9 mouse cellular contexts compared by ENCODE assay signal in the genomic region with DNA sequence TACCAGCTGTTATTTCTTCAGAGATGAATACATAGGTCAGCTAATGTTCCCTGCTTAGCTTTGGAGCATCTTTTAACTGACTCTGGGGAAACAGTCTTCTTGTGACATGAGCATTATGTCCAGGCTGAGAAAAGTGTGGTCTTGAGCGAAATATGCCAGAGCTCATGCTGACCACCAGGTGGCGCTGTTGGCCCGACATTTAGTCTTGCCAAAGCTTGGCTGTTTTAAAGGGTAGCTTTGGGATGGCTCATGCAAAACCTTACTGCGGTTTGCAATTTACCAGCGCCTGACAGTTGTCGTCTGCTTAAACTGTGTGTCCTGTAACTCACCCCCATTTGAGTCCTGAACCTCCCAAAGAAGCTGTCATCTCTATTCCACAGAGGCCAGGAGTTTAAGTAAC.
DNase-seq lines count a peak whose midpoint lies in the region; ATAC-seq and TF ChIP-seq lines count a peak whose summit lies in the region.
"Had no signal": no experiment of that assay in that cellular context is flagged by ENCODE, and none has a peak within 500 bp of the region (broad histone marks: within the 10 kb centered on the region; RNA-seq: fewer than 3 reads in every experiment).

No protein-coding gene starts in this region.

- H3K9me3 ChIP-seq in kidney, embryonic 14.5 days (ENCODE audit: control insufficient read depth, low read length): no peaks in the 10 kb centered on the region
- H3K9me3 ChIP-seq in limb, embryonic 14.5 days (ENCODE audit: control insufficient read depth, low read length): no peaks in the 10 kb centered on the region
- H3K9me3 ChIP-seq: heart, embryonic 13.5 days had no signal

- no peak overlapping the region for H3K27ac ChIP-seq in kidney, embryonic 14.5 days (ENCODE audit: low read depth, low read length)
- no peak overlapping the region for H3K27ac ChIP-seq in limb, embryonic 14.5 days (replicated peaks; ENCODE audit: low read depth, low read length)
- H3K27ac ChIP-seq in olfactory bulb, adult 2 months (ENCODE audit: insufficient read depth, low read depth, low read length): no peak overlapping the region
- H3K27ac ChIP-seq: heart, embryonic 13.5 days had no signal

- 13% methylated on average over 6 of the region's 6 CpGs for WGBS in kidney, embryonic 14.5 days
- WGBS in limb, embryonic 14.5 days: 9% methylated on average over 6 of the region's 6 CpGs
- 4% methylated on average over 6 of the region's 6 CpGs for WGBS in olfactory bulb, adult 2 months

- DNase-seq in 3T3-L1 (ENCODE audit: low read depth, low spot score): peak; percentile 89
- peak; percentile 84 for DNase-seq in R1 (ENCODE audit: low read depth, low spot score)
- peak; percentile 94 to 96 for DNase-seq in cerebellum, postnatal 10 days
- DNase-seq in frontal cortex, postnatal 14 days (ENCODE audit: low spot score in 2 of 2): peak; percentile 46 to 86
- peak; percentile 72 for DNase-seq in limb, embryonic 14.5 days (ENCODE audit: low spot score)
- peak; percentile 41 to 50 for DNase-seq in thymus, adult 18-20 months

- peak; percentile 52; the same call in 1 of the 2 replicates for ATAC-seq in kidney, embryonic 14.5 days (ENCODE audit: low FRiP score, low TSS enrichment)
- peak; percentile 47; the same call in 1 of the 2 replicates for ATAC-seq in limb, embryonic 14.5 days (ENCODE audit: low FRiP score, low read depth)

- H3K4me2 ChIP-seq in kidney, embryonic 14.5 days (replicated peaks; ENCODE audit: low read depth, low read length): no peak overlapping the region
- no peak overlapping the region for H3K4me2 ChIP-seq in limb, embryonic 14.5 days (replicated peaks; ENCODE audit: low read depth, low read length, severe bottlenecking)
- H3K4me2 ChIP-seq: heart, embryonic 13.5 days had no signal

- H3K4me3 ChIP-seq in kidney, embryonic 14.5 days (ENCODE audit: low read length): no peak overlapping the region
- no peak overlapping the region for H3K4me3 ChIP-seq in limb, embryonic 14.5 days (replicated peaks; ENCODE audit: low read length)
- H3K4me3 ChIP-seq in olfactory bulb, adult 2 months (ENCODE audit: insufficient read depth, low read depth, low read length): no peak overlapping the region
- H3K4me3 ChIP-seq: heart, embryonic 13.5 days had no signal

- H3K36me3 ChIP-seq in kidney, embryonic 14.5 days (ENCODE audit: control insufficient read depth, insufficient read depth, low read length): no peaks in the 10 kb centered on the region
- H3K36me3 ChIP-seq in limb, embryonic 14.5 days (ENCODE audit: control insufficient read depth, insufficient read depth, low read length): no peaks in the 10 kb centered on the region
- H3K36me3 ChIP-seq: heart, embryonic 13.5 days had no signal

- H3K9ac ChIP-seq in kidney, embryonic 14.5 days (ENCODE audit: low read depth, low read length): no peak overlapping the region
- no peak overlapping the region for H3K9ac ChIP-seq in limb, embryonic 14.5 days (ENCODE audit: low read depth, low read length, severe bottlenecking)
- H3K9ac ChIP-seq: heart, embryonic 13.5 days had no signal

- TF ChIP-seq POLR2A in limb, embryonic 14.5 days (IDR thresholded peaks at IDR 0.05; ENCODE audit: borderline replicate concordance, extremely low read depth, insufficient read depth, insufficient read length): 0 out of 2 replicates have a peak, but pooled peaks have one; percentile 31
- TF ChIP-seq POLR2A in olfactory bulb, adult 2 months (IDR thresholded peaks at IDR 0.05; ENCODE audit: insufficient read depth, low read depth, low read length): no peak

- H3K27me3 ChIP-seq in kidney, embryonic 14.5 days (ENCODE audit: control insufficient read depth, insufficient read depth, low read length): no peaks in the 10 kb centered on the region
- H3K27me3 ChIP-seq in limb, embryonic 14.5 days (ENCODE audit: control insufficient read depth, insufficient read depth, low read length): no peaks in the 10 kb centered on the region

- H3K4me1 ChIP-seq in kidney, embryonic 14.5 days (ENCODE audit: control insufficient read depth, insufficient read depth, low read length): no peaks in the 10 kb centered on the region
- no peaks in the 10 kb centered on the region for H3K4me1 ChIP-seq in limb, embryonic 14.5 days (ENCODE audit: control insufficient read depth, insufficient read depth, low read length)
- H3K4me1 ChIP-seq in olfactory bulb, adult 2 months (ENCODE audit: control insufficient read depth, insufficient read depth, low read length): no peaks in the 10 kb centered on the region
- H3K4me1 ChIP-seq: heart, embryonic 13.5 days had no signal

- peak; percentile 80 for TF ChIP-seq CTCF in olfactory bulb, adult 2 months (IDR thresholded peaks at IDR 0.05; ENCODE audit: insufficient read depth, low read depth, low read length)
